Mouse (Mus musculus) regulatory T cell (primary cell): ENCODE measurements at regions not wholly inside any gene's neighbourhood (a gene's known extent, or its start where the extent isn't known, plus 50 kb on each side); places are given as distances from the start of the nearest gene placed in this dataset.

ENCODE experiments used
- in situ Hi-C: fragments of 300-600 bp; cut with MboI, MseI; formaldehyde crosslinking; loops from one replicate; pipeline ENCODE4 v1.15.1; 2025; ENCODE audit warnings: high pct_unique_total_duplicates

- in situ Hi-C loops, result no loop called here
Observed at GRCm38 (mm10) chr13:102634236-102634957, 59.0 kb upstream of the Cd180 start.

GRCm38 (mm10) chr13:102636032-102636431, 57.3 kb upstream of the Cd180 start:
- in situ Hi-C loops, result no loop called here

GRCm38 (mm10) chr13:102637059-102637458, 56.3 kb upstream of the Cd180 start:
- in situ Hi-C loops, result no loop called here

- in situ Hi-C loops, result loop anchor here (5.0 to 10.0 kb wide), 3 partner anchors 47 to 915 kb away; no protein-coding TSS in a partner anchor
Observed at GRCm38 (mm10) chr13:102639651-102640050, 53.7 kb upstream of the Cd180 start.

GRCm38 (mm10) chr13:102640171-102640570, 53.2 kb upstream of the Cd180 start:
- in situ Hi-C loops, result loop anchor here (5.0 to 10.0 kb wide), 3 partner anchors 48 to 915 kb away; no protein-coding TSS in a partner anchor
